Mouse (Mus musculus) CH12F3 (cell line): Measurements from ENCODE around the gene Map6.

Source experiments
- in situ Hi-C: fragments of 300-500 bp; cut with MboI; formaldehyde crosslinking; loops from 2 replicates; pipeline ENCODE4 v1.14.3; 2020; ENCODE audit warnings: low sequenced_read_pairs

Map6 gene

DNA sequence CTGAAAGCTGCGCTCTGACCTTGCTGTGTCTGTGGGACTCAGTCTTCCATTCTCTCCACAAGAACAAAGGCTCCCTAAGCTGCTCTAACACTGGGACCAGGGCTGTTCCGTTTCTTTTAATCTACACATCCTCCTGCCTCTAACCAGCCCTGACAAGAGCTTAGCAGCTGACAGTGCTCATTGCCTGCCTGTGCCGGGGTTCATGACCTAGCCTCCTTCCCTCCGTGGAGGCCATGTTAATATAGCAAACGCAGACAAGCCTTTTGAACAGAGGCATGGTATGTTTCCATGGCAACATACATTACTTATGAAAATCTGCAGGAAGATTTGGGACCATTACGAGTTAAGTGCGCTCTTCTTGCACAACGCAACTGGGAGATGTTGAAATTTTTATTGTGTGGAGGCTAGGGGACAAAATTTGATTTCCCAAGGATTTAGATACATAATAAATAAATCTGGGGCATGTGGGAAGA, 45.5 kb downstream of the Map6 start:
- in situ Hi-C loops = no loop called here

- in situ Hi-C loops = no loop called here
These were observed 46.0 kb downstream of the Map6 start for GRCm38 (mm10) chr7:99313253-99313652.

DNA sequence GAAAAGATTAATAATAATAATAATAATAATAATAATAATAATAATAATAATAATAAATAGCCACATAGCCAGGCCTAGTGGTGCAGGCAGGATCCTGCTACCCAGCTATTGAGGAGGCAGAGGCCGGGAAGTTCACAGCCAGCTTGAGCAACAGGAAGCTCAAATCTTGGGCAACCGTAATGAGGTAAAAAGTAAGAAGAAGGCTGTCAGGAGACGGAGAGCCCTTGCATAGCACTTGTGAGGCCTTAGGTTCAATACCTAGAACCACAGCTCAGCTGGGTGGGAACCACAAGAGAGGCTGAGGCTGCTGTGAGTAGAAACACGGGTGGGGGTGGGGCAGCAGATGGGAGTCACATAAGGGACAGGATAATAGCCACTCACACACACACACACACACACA, 47.3 kb downstream of the Map6 start:
- in situ Hi-C loops = no loop called here

DNA sequence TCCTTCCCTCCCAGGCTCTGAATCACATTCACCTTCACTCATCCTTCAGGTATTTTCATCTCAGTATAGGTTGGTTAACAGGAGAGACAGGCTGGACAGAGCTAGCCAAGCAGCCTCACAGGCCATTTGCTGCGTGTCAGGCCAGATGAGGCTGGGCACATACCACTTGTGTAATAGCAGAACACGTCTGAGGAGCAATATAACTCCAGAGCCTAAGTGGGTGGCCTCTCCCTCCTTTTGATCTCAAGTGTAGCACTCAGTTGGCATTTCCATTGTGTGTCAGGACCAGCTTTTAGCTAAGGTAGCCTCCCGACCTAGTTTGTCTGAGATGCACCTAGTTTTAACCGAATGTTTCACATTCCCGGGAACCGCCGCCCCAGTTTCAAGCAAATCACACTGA, 49.0 kb downstream of the Map6 start:
- in situ Hi-C loops = no loop called here

GRCm38 (mm10) chr7:99317475-99317874, 50.2 kb downstream of the Map6 start:
- in situ Hi-C loops = no loop called here

DNA sequence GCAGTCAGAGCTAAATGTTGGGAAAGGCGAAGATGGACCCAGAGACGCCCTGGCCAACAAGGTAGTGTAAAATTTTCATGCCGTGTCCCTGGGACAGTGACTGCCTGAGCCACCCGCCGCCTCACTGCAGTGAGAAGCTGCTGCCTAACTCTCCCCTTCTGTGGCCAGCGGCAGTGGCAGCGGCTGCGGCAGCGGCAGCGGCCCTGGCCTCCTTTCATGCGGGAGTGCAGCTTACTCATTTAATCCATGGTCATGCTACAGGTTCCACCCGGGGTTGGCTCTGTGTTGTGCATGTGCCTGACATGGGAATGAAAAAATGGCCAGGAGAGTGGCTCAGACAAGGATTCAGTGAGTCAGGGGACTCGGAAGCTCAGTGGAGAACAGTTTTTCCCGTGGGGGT, 53.3 kb downstream of the Map6 start:
- in situ Hi-C loops = no loop called here

GRCm38 (mm10) chr7:99322691-99323320, 55.6 kb downstream of the Map6 start:
- in situ Hi-C loops = no loop called here

DNA sequence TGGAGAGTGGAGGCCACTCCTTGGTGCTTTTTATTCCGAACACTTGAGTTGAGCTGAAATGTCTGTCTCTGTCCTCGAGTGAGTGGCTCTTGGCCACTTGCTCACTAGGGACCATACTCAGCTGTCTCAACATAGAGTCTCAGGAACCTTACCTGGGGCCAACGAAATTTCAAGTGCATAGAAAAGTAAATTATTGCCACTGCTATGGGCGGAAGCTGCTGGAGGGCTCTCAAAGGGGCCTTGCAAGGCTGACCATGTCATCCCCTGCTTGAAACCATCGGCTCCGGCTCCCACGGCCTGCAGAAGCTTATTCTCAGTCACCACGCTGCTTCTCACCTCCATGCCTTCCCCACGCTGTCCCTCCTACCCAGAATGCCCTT, 56.1 kb downstream of the Map6 start:
- in situ Hi-C loops = no loop called here

DNA sequence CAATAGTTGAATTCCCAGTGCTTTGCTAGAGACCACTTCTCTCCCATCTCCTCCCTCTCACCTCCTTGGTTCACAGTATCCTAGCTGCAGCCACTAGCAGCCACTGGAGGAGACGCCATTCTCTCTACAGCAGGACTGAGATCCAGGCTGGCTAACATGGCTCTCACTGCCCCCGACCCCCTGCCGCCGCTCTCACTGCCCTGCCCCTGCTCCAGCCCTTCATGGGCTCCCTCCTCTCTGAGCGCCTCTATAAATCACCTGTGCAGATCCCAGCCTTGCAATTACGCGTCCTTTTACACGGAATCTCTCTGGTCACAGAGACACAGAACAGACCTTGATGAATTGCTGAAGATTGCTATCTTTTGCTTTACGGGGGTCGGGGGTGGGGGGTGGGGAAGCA, 57.6 kb downstream of the Map6 start:
- in situ Hi-C loops = no loop called here

GRCm38 (mm10) chr7:99326128-99326527, 58.9 kb downstream of the Map6 start:
- in situ Hi-C loops = no loop called here

- in situ Hi-C loops = no loop called here
These were observed 61.6 kb downstream of the Map6 start for GRCm38 (mm10) chr7:99328847-99329246.

- in situ Hi-C loops = no loop called here
These were observed 62.8 kb downstream of the Map6 start for GRCm38 (mm10) chr7:99330012-99330411.

- in situ Hi-C loops = no loop called here
These were observed 65.7 kb downstream of the Map6 start for GRCm38 (mm10) chr7:99332774-99333480.

DNA sequence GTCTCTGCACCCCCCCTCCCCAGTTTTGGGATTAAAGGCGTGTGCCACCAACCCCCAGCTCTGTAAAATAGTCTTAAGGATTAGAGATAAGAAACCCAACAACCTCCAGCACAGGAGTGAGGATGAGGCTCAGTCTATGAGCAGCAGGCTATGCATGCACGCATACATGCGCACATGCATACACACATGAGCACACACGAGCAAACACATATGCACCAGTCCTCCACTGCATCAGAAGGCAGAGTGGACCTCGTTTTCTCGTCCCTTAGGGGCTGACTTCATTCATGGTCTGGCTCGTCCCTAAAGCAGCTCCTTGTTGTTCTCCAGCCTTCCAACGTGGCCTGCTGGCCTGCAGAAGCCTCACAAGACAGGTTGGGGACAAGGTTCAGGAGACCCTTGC, 73.5 kb downstream of the Map6 start:
- in situ Hi-C loops = no loop called here

- in situ Hi-C loops = no loop called here
These were observed 76.3 kb downstream of the Map6 start for GRCm38 (mm10) chr7:99343577-99343976.

- in situ Hi-C loops = no loop called here
These were observed 80.0 kb downstream of the Map6 start for GRCm38 (mm10) chr7:99347268-99347667.

DNA sequence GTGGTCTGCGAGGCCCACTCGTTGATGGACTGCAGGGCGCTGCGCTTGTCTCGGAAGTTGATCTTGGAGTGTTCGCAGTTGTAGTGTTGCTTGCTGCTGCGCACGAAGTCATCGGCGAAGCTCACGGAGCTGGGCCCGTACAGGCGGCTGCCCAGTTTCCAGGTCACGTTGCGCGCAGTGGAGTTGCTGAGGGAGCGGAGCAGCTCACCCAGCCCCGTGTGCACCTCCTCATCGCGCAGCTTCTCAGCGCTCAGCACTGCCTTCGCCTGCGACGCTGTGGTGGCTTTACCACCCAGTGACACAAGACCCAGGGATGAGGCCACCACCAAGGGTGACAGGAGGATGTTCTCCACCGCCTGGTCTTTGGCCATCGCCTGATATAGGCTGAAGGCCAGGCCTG, 81.6 kb downstream of the Map6 start:
- in situ Hi-C loops = no loop called here

GRCm38 (mm10) chr7:99349782-99350720, 82.8 kb downstream of the Map6 start:
- in situ Hi-C loops = no loop called here

GRCm38 (mm10) chr7:99351104-99351801, 84.0 kb downstream of the Map6 start:
- in situ Hi-C loops = no loop called here

DNA sequence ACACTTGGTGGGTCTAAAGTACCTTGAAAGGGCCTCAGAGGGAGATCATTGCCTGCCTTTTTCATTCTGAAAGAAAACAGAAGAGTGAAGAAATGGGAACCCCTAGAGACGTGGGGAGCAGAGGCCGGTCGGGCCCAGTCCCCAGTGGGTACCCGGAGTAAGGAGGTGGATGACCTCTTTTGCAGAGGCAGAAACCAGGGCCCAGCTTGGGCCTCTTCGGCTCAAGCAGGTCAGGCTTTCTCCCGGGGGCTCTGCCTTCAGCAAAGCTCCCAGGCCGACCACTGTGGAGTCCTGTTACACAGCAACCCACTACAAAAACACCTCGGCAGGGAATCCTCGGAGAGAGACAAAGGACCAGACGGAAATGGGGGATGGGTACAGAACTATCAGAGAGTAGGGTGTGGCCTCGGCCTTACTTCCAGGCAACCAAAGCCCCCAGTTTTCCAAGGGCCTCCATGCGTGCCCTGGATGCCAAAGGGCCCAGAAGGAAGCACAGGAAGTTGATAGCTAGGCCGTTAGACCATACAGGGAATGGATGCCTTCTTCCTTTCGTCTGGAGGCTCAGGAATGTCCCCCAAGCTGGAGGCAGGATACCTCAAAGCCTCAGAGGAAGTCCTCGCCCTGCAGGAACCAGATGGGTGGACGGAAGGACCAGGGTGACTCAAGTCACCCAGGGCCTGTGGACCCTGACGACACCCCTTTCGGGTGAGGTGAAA, 84.7 kb downstream of the Map6 start:
- in situ Hi-C loops = no loop called here
